Mouse (Mus musculus) CH12.LX (cell line): ENCODE data around the gene Nxnl2. TPM values are rescaled to one million over a fixed set of nuclear protein-coding genes. Genes with fewer than 3 reads are reported as not detected.

Experiments used
- DNase-seq: peaks from one replicate; pipeline ENCODE4 v3.0.0-alpha.2; 2013; ENCODE audit errors: extremely low read depth
- H3K27ac ChIP-seq: 2 replicates; pipeline ENCODE4 v1.5.1; 2012; ENCODE audit warnings: low read depth, mild to moderate bottlenecking, control low read depth, moderate library complexity; ENCODE audit not compliant: insufficient read depth
- H3K27me3 ChIP-seq: replicated peaks from 2 replicates; pipeline ENCODE3; 2012; ENCODE audit warnings: inconsistent platforms
- H3K36me3 ChIP-seq, 2 experiments: replicated peaks in 1 of 2; 2 replicates each; pipeline versions ENCODE3 to v1.6.1; 2012; ENCODE audit warnings: inconsistent platforms in 1 of 2, low read length in 1 of 2, mild to moderate bottlenecking in 1 of 2, mixed read lengths in 1 of 2, moderate library complexity in 1 of 2; ENCODE audit not compliant: control insufficient read depth in 1 of 2, insufficient read depth in 1 of 2
- H3K4me1 ChIP-seq, 2 experiments: 2 replicates each; pipeline ENCODE4 v1.6.1; 2012; ENCODE audit warnings: inconsistent platforms in 1 of 2, moderate library complexity in 1 of 2; ENCODE audit not compliant: insufficient read depth in 2 of 2, control insufficient read depth in 1 of 2
- H3K4me2 ChIP-seq: 2 replicates; pipeline ENCODE4 v1.6.1; 2012; ENCODE audit warnings: low read depth, mild to moderate bottlenecking, control low read depth; ENCODE audit not compliant: poor library complexity, insufficient read depth, severe bottlenecking
- H3K4me3 ChIP-seq, 3 experiments: fragments of 150-350 bp in 1 of 3; sonication (generic) in 1 of 3; replicated peaks in 1 of 3; 2 replicates each; pipeline versions ENCODE3 to v1.5.1; 2011 to 2012; ENCODE audit warnings: low read depth in 2 of 3, low read length in 2 of 3, mild to moderate bottlenecking in 2 of 3, moderate library complexity in 2 of 3, control low read depth in 1 of 3, improper control_type of control experiment in 1 of 3, inconsistent platforms in 1 of 3, mixed read lengths in 1 of 3; ENCODE audit not compliant: poor library complexity in 1 of 3
- H3K79me2 ChIP-seq: replicated peaks from 2 replicates; pipeline ENCODE4 v1.6.1; 2012; ENCODE audit warnings: mild to moderate bottlenecking, moderate library complexity; ENCODE audit not compliant: control insufficient read depth, poor library complexity, insufficient read depth, severe bottlenecking; ENCODE audit errors: extremely low read depth
- H3K9ac ChIP-seq: 2 replicates; pipeline ENCODE4 v1.6.1; 2012; ENCODE audit warnings: low read depth, mild to moderate bottlenecking, control low read depth, moderate library complexity; ENCODE audit not compliant: insufficient read depth
- H3K9me3 ChIP-seq: replicated peaks from 2 replicates; pipeline ENCODE3; 2012; ENCODE audit warnings: low read length, inconsistent platforms, mixed read lengths
- BHLHE40 ChIP-seq: IDR thresholded peaks from 2 replicates; pipeline ENCODE4 v1.6.1; 2011; ENCODE audit warnings: mild to moderate bottlenecking, low read depth, low read length, improper control_type of control experiment
- CHD1 ChIP-seq: IDR thresholded peaks from 2 replicates; pipeline ENCODE4 v1.6.1; 2012; ENCODE audit warnings: low read depth, low read length, improper control_type of control experiment, inconsistent platforms
- E2F4 ChIP-seq: IDR thresholded peaks from 2 replicates; pipeline ENCODE4 v1.6.1; 2011; ENCODE audit warnings: low read depth, low read length, improper control_type of control experiment; ENCODE audit not compliant: insufficient replicate concordance
- ELF1 ChIP-seq: IDR thresholded peaks from 2 replicates; pipeline ENCODE4 v1.6.1; 2014; ENCODE audit warnings: low read depth, mild to moderate bottlenecking, inconsistent platforms, low read length, improper control_type of control experiment
- ETS1 ChIP-seq: conservative IDR thresholded peaks from 2 replicates; pipeline ENCODE4 v1.6.1; 2012; ENCODE audit warnings: low read depth, mild to moderate bottlenecking, inconsistent platforms, low read length, improper control_type of control experiment, moderate library complexity
- GABPA ChIP-seq: IDR thresholded peaks from 2 replicates; pipeline ENCODE4 v1.6.1; 2012; ENCODE audit warnings: low read depth, low read length, improper control_type of control experiment, inconsistent platforms; ENCODE audit not compliant: insufficient replicate concordance
- HCFC1 ChIP-seq: IDR thresholded peaks from 2 replicates; pipeline ENCODE4 v1.6.1; 2012; ENCODE audit warnings: low read depth, mild to moderate bottlenecking, inconsistent platforms, low read length, improper control_type of control experiment
- KAT2A ChIP-seq: IDR thresholded peaks from 2 replicates; pipeline ENCODE4 v1.6.1; 2012; ENCODE audit warnings: low read length, improper control_type of control experiment, inconsistent platforms; ENCODE audit not compliant: insufficient replicate concordance
- MAFK ChIP-seq: IDR thresholded peaks from 2 replicates; pipeline ENCODE4 v1.6.1; 2011; ENCODE audit warnings: low read length, improper control_type of control experiment; ENCODE audit not compliant: insufficient replicate concordance
- MXI1 ChIP-seq: IDR thresholded peaks from 2 replicates; pipeline ENCODE4 v1.6.1; 2011; ENCODE audit warnings: mild to moderate bottlenecking, low read depth, low read length, improper control_type of control experiment
- MYC ChIP-seq: IDR thresholded peaks from 2 replicates; pipeline ENCODE4 v1.6.1; 2011; ENCODE audit warnings: low read depth, mild to moderate bottlenecking, improper control_type of control experiment, low read length
- NELFE ChIP-seq: IDR thresholded peaks from 2 replicates; pipeline ENCODE4 v1.6.1; 2011; ENCODE audit warnings: low read depth, low read length, improper control_type of control experiment
- NRF1 ChIP-seq: IDR thresholded peaks from 2 replicates; pipeline ENCODE4 v1.6.1; 2014; ENCODE audit warnings: low read depth, mild to moderate bottlenecking, inconsistent platforms, low read length, improper control_type of control experiment, moderate library complexity
- PAX5 ChIP-seq: IDR thresholded peaks from 2 replicates; pipeline ENCODE4 v1.6.1; 2012; ENCODE audit warnings: low read length, inconsistent platforms, mixed read lengths
- POLR2A ChIP-seq: IDR thresholded peaks from 2 replicates; pipeline ENCODE4 v1.6.1; 2011; ENCODE audit warnings: low read depth, mild to moderate bottlenecking, improper control_type of control experiment, low read length
- POLR2AphosphoS2 ChIP-seq: IDR thresholded peaks from 2 replicates; pipeline ENCODE4 v1.6.1; 2011; ENCODE audit warnings: low read depth, low read length, improper control_type of control experiment
- RAD21 ChIP-seq: IDR thresholded peaks from 2 replicates; pipeline ENCODE4 v1.6.1; 2011; ENCODE audit warnings: low read depth, mild to moderate bottlenecking, low read length, improper control_type of control experiment, moderate library complexity
- RCOR1 ChIP-seq: conservative IDR thresholded peaks from 2 replicates; pipeline ENCODE4 v1.6.1; 2012; ENCODE audit warnings: low read depth, mild to moderate bottlenecking, inconsistent platforms, low read length, improper control_type of control experiment
- SMC3 ChIP-seq: IDR thresholded peaks from 2 replicates; pipeline ENCODE4 v1.6.1; 2011; ENCODE audit warnings: low read depth, low read length, improper control_type of control experiment
- TBP ChIP-seq: conservative IDR thresholded peaks from 2 replicates; pipeline ENCODE4 v1.6.1; 2011; ENCODE audit warnings: low read depth, low read length, improper control_type of control experiment
- TCF12 ChIP-seq: IDR thresholded peaks from 2 replicates; pipeline ENCODE4 v1.6.1; 2014; ENCODE audit warnings: low read depth, mild to moderate bottlenecking, inconsistent platforms, low read length, improper control_type of control experiment
- UBTF ChIP-seq: IDR thresholded peaks from 2 replicates; pipeline ENCODE4 v1.6.1; 2012; ENCODE audit warnings: low read depth, mild to moderate bottlenecking, inconsistent platforms, low read length, improper control_type of control experiment, moderate library complexity
- USF2 ChIP-seq: conservative IDR thresholded peaks from 2 replicates; pipeline ENCODE4 v1.6.1; 2011; ENCODE audit warnings: low read depth, low read length, improper control_type of control experiment
- ZC3H11A ChIP-seq: IDR thresholded peaks from 2 replicates; pipeline ENCODE4 v1.6.1; 2012; ENCODE audit warnings: low read depth, mild to moderate bottlenecking, inconsistent platforms, low read length, improper control_type of control experiment
- ZKSCAN1 ChIP-seq: IDR thresholded peaks from 2 replicates; pipeline ENCODE4 v1.6.1; 2012; ENCODE audit warnings: low read depth, inconsistent platforms, low read length, improper control_type of control experiment, borderline replicate concordance
- ZMIZ1 ChIP-seq: IDR thresholded peaks from 2 replicates; pipeline ENCODE4 v1.6.1; 2012; ENCODE audit warnings: low read depth, mild to moderate bottlenecking, inconsistent platforms, low read length, improper control_type of control experiment
- dilution Hi-C: fragments of 300-500 bp; cut with MboI; formaldehyde crosslinking; loops from 2 replicates; pipeline ENCODE4 v1.14.3; 2020; ENCODE audit warnings: low sequenced_read_pairs; ENCODE audit not compliant: extremely low pct_unique_long_range_greater_than_20kb, extremely low pct_ligation_motif_present
- in situ Hi-C: fragments of 300-500 bp; cut with MboI; formaldehyde crosslinking; loops from 3 replicates; pipeline ENCODE4 v1.14.3; 2019; ENCODE audit warnings: low sequenced_read_pairs, low pct_ligation_motif_present, low pct_unique_long_range_greater_than_20kb, mixed read lengths
- polyA plus RNA-seq: library from polyadenylated mRNA; unstranded; fragments of >175 nt; gene quantifications from 2 replicates; pipeline ENCODE4 v1.2.1, GENCODE M21; 2012; ENCODE audit warnings: low read depth; ENCODE audit not compliant: insufficient read length
- total RNA-seq, 2 experiments: library from RNA; depleted of rRNA; stranded (reverse); fragments of 300-350 nt in 1 of 2; fragments of >200 nt in 1 of 2; gene quantifications; 2 replicates each; pipeline ENCODE4 v1.2.3; 2012 to 2014

The Nxnl2 gene
- total and polyA plus RNA-seq, 3 experiments, result 0.21 TPM; not detected in 2

GRCm38 (mm10) chr13:51214746-51215145, 43.9 kb downstream of the Nxnl2 start:
- no peaks in the 10 kb centered on the region for H3K9me3 ChIP-seq
- dilution Hi-C loops, result no loop called here
- H3K36me3 ChIP-seq, result no peaks in the 10 kb centered on the region
- no peak overlapping the region for H3K27ac ChIP-seq
- H3K4me2 ChIP-seq, result no peak overlapping the region
- no peak overlapping the region for H3K9ac ChIP-seq
- no peak overlapping the region for H3K4me3 ChIP-seq
- H3K4me1 ChIP-seq, result peaks cover 4 to 13% of the 10 kb centered on the region in 2 experiments; a peak in 3 of 4 replicates
- DNase-seq, result no peak
- no peaks in the 10 kb centered on the region for H3K27me3 ChIP-seq
- TF ChIP-seq PAX5 (no peak), BHLHE40 (no peak), CHD1 (no peak), ELF1 (no peak), TCF12 (no peak), GABPA (no peak), RCOR1 (no peak), MAFK (no peak), SMC3 (no peak), RAD21 (no peak), NELFE (no peak)
- TF ChIP-seq, all 38 proteins: peak for 0
- H3K79me2 ChIP-seq, result no peaks in the 10 kb centered on the region
- in situ Hi-C loops, result no loop called here

GRCm38 (mm10) chr13:51220897-51221296, 50.1 kb downstream of the Nxnl2 start:
- Histone ChIP-seq H3K27me3 (no peaks in the 10 kb centered on the region), H3K79me2 (no peaks in the 10 kb centered on the region), H3K9ac (no peak overlapping the region), H3K36me3 (no peaks in the 10 kb centered on the region)
- no peak for TF ChIP-seq UBTF
- TF ChIP-seq MYC, result no peak
- no peak for TF ChIP-seq BHLHE40
- TF ChIP-seq E2F4, result no peak
- TF ChIP-seq ZKSCAN1, result no peak
- TF ChIP-seq ETS1, result no peak
- no peak for TF ChIP-seq ZC3H11A
- no peak for TF ChIP-seq KAT2A
- TF ChIP-seq ZMIZ1, result no peak
- TF ChIP-seq POLR2AphosphoS2, result no peak
- TF ChIP-seq USF2, result no peak
- no peak for TF ChIP-seq PAX5
- no peak for TF ChIP-seq TBP
- no peak for TF ChIP-seq MXI1
- TF ChIP-seq HCFC1, result no peak
- no peak for TF ChIP-seq TCF12
- no peak for TF ChIP-seq POLR2A
- no peak for TF ChIP-seq SMC3
- no peak for TF ChIP-seq CHD1
- TF ChIP-seq NRF1, result no peak
- TF ChIP-seq, all 38 proteins: peak for 0
- H3K4me2 ChIP-seq, result no peak overlapping the region
- in situ Hi-C loops (no loop called here), dilution Hi-C loops (no loop called here)
- peaks cover 4% of the 10 kb centered on the region for H3K9me3 ChIP-seq
- H3K27ac ChIP-seq, result no peak overlapping the region
- no peak for DNase-seq
- H3K4me3 ChIP-seq, result no peak overlapping the region
- H3K4me1 ChIP-seq, result peaks cover 3 to 45% of the 10 kb centered on the region in 2 experiments
